Mouse (Mus musculus) heart, adult 2 months (tissue): ENCODE measurements around the gene Ror1.

Experiments
- CTCF ChIP-seq: fragments of 200-600 bp; IDR thresholded peaks from 2 replicates; pipeline ENCODE4 v1.8.1; 2022; ENCODE audit warnings: antibody characterized with exemption, mild to moderate bottlenecking, moderate library complexity
- POLR2A ChIP-seq: fragments of 200-500 bp; IDR thresholded peaks from 2 replicates; pipeline ENCODE4 v1.6.1; 2011; ENCODE audit warnings: mild to moderate bottlenecking, low read depth, low read length, control low read depth; ENCODE audit not compliant: insufficient read depth

DNA sequence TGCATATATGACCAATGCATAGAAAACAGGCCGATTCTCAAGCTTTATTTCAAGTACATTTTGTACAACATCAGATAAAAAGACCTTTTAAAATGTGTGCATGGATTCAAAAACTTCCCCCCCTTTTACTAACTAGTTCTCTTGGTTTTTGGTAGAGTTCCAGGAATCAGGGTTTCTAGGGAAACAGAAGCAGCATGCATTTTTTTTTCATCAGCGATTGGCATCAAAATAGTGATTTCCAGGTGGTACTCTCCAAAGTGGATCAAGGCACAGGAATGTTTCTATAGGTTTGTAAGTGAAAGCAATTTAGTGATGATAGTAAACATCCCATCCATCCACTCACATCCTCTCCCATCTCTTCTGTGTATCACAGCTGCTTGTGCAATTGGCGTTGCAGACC is 98.5 kb downstream of the Ror1 start:
- TF ChIP-seq CTCF, result no peak
- TF ChIP-seq POLR2A, result no peak
